Mouse (Mus musculus): ENCODE results near the gene Olfr107. TPM values are rescaled to one million over a fixed set of nuclear protein-coding genes. Genes with fewer than 3 reads are reported as not detected.

The Olfr107 gene
- total RNA-seq (2021): not detected
- long read RNA-seq, experiment 1: 0 reads
- long read RNA-seq, experiment 2: 0 reads

GRCm38 (mm10) chr17:37398926-37399325 lies at the start of gene Olfr107:
Olfr107 (plus strand) TSS chr17:37399226.
- intact Hi-C loops (cut with DNase I): no loop called here
- DNase-seq (ENCODE audit: extremely low spot score in 1 of 2, low spot score in 2 of 2): no peak
- Histone ChIP-seq H3K4me3 (no peak within 1 kb of the TSS), H3K27ac (no peak within 1 kb of the TSS)
- no peak for TF ChIP-seq CTCF (IDR thresholded peaks at IDR 0.05)

- intact Hi-C loops (cut with DNase I): no loop called here
Observed at GRCm38 (mm10) chr17:37359282-37359681, 39.7 kb upstream of the Olfr107 start, which contains the start of gene Olfr104-ps. Olfr104-ps (plus strand) TSS chr17:37359582.

GRCm38 (mm10) chr17:37378733-37379132 lies 20.3 kb upstream of the Olfr107 start, which contains the start of gene Olfr105-ps:
Olfr105-ps (plus strand) TSS chr17:37379033.
- intact Hi-C loops (cut with DNase I): no loop called here
- no peak for DNase-seq (ENCODE audit: extremely low spot score in 1 of 2, low spot score in 2 of 2)
- Histone ChIP-seq H3K27ac (no peak within 1 kb of the TSS), H3K4me3 (no peak within 1 kb of the TSS)
- TF ChIP-seq CTCF (IDR thresholded peaks at IDR 0.05): no peak

More at GRCm38 (mm10) chr17:37359282-37359681, 39.7 kb upstream of the Olfr107 start, which contains the start of gene Olfr104-ps:
- no peak within 1 kb of the TSS for H3K27ac ChIP-seq
- TF ChIP-seq CTCF (IDR thresholded peaks at IDR 0.05): no peak
- no peak within 1 kb of the TSS for H3K4me3 ChIP-seq
- DNase-seq (ENCODE audit: extremely low spot score in 1 of 2, low spot score in 2 of 2): no peak

- intact Hi-C loops (cut with DNase I): no loop called here
- no peak for DNase-seq (ENCODE audit: extremely low spot score in 1 of 2, low spot score in 2 of 2)
- TF ChIP-seq CTCF (IDR thresholded peaks at IDR 0.05): no peak
- Histone ChIP-seq H3K4me3 (no peak within 1 kb of the TSS), H3K27ac (no peak within 1 kb of the TSS)
Observed at GRCm38 (mm10) chr17:37390093-37390492, 8.9 kb upstream of the Olfr107 start, which contains the start of gene Olfr106-ps. Olfr106-ps (plus strand) TSS chr17:37390393.

GRCm38 (mm10) chr17:37413380-37413779 lies 14.4 kb downstream of the Olfr107 start:
- H3K27ac ChIP-seq: no peak overlapping the region
- no peak overlapping the region for H3K4me3 ChIP-seq
- TF ChIP-seq CTCF (IDR thresholded peaks at IDR 0.05): no peak
- intact Hi-C loops (cut with DNase I): no loop called here
- DNase-seq (ENCODE audit: extremely low spot score in 1 of 2, low spot score in 2 of 2): no peak

- DNase-seq (ENCODE audit: extremely low spot score in 1 of 2, low spot score in 2 of 2): no peak
- no peak for TF ChIP-seq CTCF (IDR thresholded peaks at IDR 0.05)
- Histone ChIP-seq H3K4me3 (no peak within 1 kb of the TSS), H3K27ac (no peak within 1 kb of the TSS)
- intact Hi-C loops (cut with DNase I): no loop called here
Observed at GRCm38 (mm10) chr17:37445180-37445579, 46.2 kb downstream of the Olfr107 start, which contains the start of gene Olfr108. Olfr108 (plus strand) TSS chr17:37445480.

Other genes starting within 250 kb of the Olfr107 start
- gene Olfr93, start 237.7 kb upstream of the Olfr107 start, total RNA-seq (2021): not detected
- not detected for gene Ubd, start 205.3 kb upstream of the Olfr107 start, total RNA-seq (2021)
- gene Olfr94, start 198.2 kb upstream of the Olfr107 start, total RNA-seq (2021): not detected
- not detected for gene Olfr95, start 186.1 kb upstream of the Olfr107 start, total RNA-seq (2021)
- not detected for gene Olfr96, start 179.1 kb upstream of the Olfr107 start, total RNA-seq (2021)
- gene Olfr97, start 161.9 kb upstream of the Olfr107 start, total RNA-seq (2021): not detected
- not detected for gene Olfr98, start 135.5 kb upstream of the Olfr107 start, total RNA-seq (2021)
- 1 to 10 TPM; 3.1 to 3.6 TPM for gene H2-M3, start 129.0 kb upstream of the Olfr107 start, total RNA-seq (2021)
- not detected for gene Olfr99, start 115.8 kb upstream of the Olfr107 start, total RNA-seq (2021)
- gene Olfr101, start 94.9 kb upstream of the Olfr107 start, total RNA-seq (2021): not detected
- not detected for gene Olfr102, start 82.2 kb upstream of the Olfr107 start, total RNA-seq (2021)
- gene Olfr103, start 59.5 kb upstream of the Olfr107 start, total RNA-seq (2021): not detected
- not detected for gene Olfr104-ps, start 39.6 kb upstream of the Olfr107 start, total RNA-seq (2021)
- not detected for gene Olfr105-ps, start 20.2 kb upstream of the Olfr107 start, total RNA-seq (2021)
- gene Olfr106-ps, start 8.8 kb upstream of the Olfr107 start, total RNA-seq (2021): not detected
- gene Olfr108, start 46.3 kb downstream of the Olfr107 start, total RNA-seq (2021): not detected
- gene Olfr109, start 59.7 kb downstream of the Olfr107 start, total RNA-seq (2021): not detected
- not detected for gene H2-M2, start 84.3 kb downstream of the Olfr107 start, total RNA-seq (2021)
- gene Olfr110, start 93.2 kb downstream of the Olfr107 start, total RNA-seq (2021): not detected
- not detected for gene Olfr111, start 108.8 kb downstream of the Olfr107 start, total RNA-seq (2021)
- not detected for gene Olfr112, start 170.2 kb downstream of the Olfr107 start, total RNA-seq (2021)
- gene Olfr113, start 178.4 kb downstream of the Olfr107 start, total RNA-seq (2021): not detected
- not detected for gene Olfr114, start 193.5 kb downstream of the Olfr107 start, total RNA-seq (2021)
- gene Olfr115, start 227.9 kb downstream of the Olfr107 start, total RNA-seq (2021): not detected
- not detected for gene Olfr116, start 228.0 kb downstream of the Olfr107 start, total RNA-seq (2021)

Measured in left cerebral cortex, adult 2 months (tissue).